Mouse (Mus musculus): ENCODE measurements at regions not wholly inside any gene's neighbourhood (a gene's known extent, or its start where the extent isn't known, plus 50 kb on each side); places are given as distances from the start of the nearest gene placed in this dataset.

- DNase-seq (ENCODE audit: low spot score), result no peak
Observed at GRCm38 (mm10) chr1:187413881-187414280, 194.7 kb upstream of the Esrrg start.

- no peak for DNase-seq (ENCODE audit: low spot score)
Observed at GRCm38 (mm10) chr1:187418186-187419140, 190.1 kb upstream of the Esrrg start.

GRCm38 (mm10) chr1:187428536-187429215, 179.9 kb upstream of the Esrrg start:
- no peak for DNase-seq (ENCODE audit: low spot score)

GRCm38 (mm10) chr1:187433716-187434634, 174.6 kb upstream of the Esrrg start:
- DNase-seq (ENCODE audit: low spot score), result no peak

- DNase-seq (ENCODE audit: low spot score), result no peak
Observed at GRCm38 (mm10) chr1:187439170-187439914, 169.2 kb upstream of the Esrrg start.

GRCm38 (mm10) chr1:187441668-187442193, 166.9 kb upstream of the Esrrg start:
- no peak for DNase-seq (ENCODE audit: low spot score)

GRCm38 (mm10) chr1:187446511-187446910, 162.1 kb upstream of the Esrrg start:
- peak; percentile 19 for DNase-seq (ENCODE audit: low spot score)

- peak; percentile 74 for DNase-seq (ENCODE audit: low spot score)
Observed at GRCm38 (mm10) chr1:187448173-187448572, 160.4 kb upstream of the Esrrg start.

- no peak for DNase-seq (ENCODE audit: low spot score)
Observed at GRCm38 (mm10) chr1:187450106-187450505, 158.5 kb upstream of the Esrrg start.

- DNase-seq (ENCODE audit: low spot score), result peak; percentile 9
Observed at GRCm38 (mm10) chr1:187452189-187452588, 156.4 kb upstream of the Esrrg start.

GRCm38 (mm10) chr1:187454431-187454830, 154.2 kb upstream of the Esrrg start:
- DNase-seq (ENCODE audit: low spot score), result no peak

- no peak for DNase-seq (ENCODE audit: low spot score)
Observed at GRCm38 (mm10) chr1:187484821-187485220, 123.8 kb upstream of the Esrrg start.

GRCm38 (mm10) chr1:187487948-187488690, 120.5 kb upstream of the Esrrg start:
- no peak for DNase-seq (ENCODE audit: low spot score)

GRCm38 (mm10) chr1:187489452-187489851, 119.1 kb upstream of the Esrrg start:
- no peak for DNase-seq (ENCODE audit: low spot score)

GRCm38 (mm10) chr1:187505368-187505767, 103.2 kb upstream of the Esrrg start:
- no peak for DNase-seq (ENCODE audit: low spot score)

- DNase-seq (ENCODE audit: low spot score), result no peak
Observed at GRCm38 (mm10) chr1:187507217-187507616, 101.4 kb upstream of the Esrrg start.

- DNase-seq (ENCODE audit: low spot score), result no peak
Observed at GRCm38 (mm10) chr1:187531349-187531922, 77.2 kb upstream of the Esrrg start.

- DNase-seq (ENCODE audit: low spot score), result no peak
Observed at GRCm38 (mm10) chr1:187536263-187536662, 72.3 kb upstream of the Esrrg start.

- no peak for DNase-seq (ENCODE audit: low spot score)
Observed at GRCm38 (mm10) chr1:187556718-187557117, 51.9 kb upstream of the Esrrg start.
